Mouse (Mus musculus) gastrocnemius, postnatal 10 days (tissue): Measurements from ENCODE around the gene Slc25a19. TPM values are rescaled to one million over a fixed set of nuclear protein-coding genes. Genes with fewer than 3 reads are reported as not detected.

Experiments used
- DNase-seq: peaks from one replicate; pipeline ENCODE4 v3.0.0; 2021; ENCODE audit warnings: mixed read lengths
- total RNA-seq, 2 experiments: library from RNA; stranded (reverse); gene quantifications; 2 replicates each; pipeline ENCODE4 v1.2.3; 2021

Slc25a19 gene
- total RNA-seq, 2 experiments from 2014 or later: 39.7 to 40.0 TPM

- no peak for DNase-seq
Measured at GRCm38 (mm10) chr11:115640978-115641663, 13.0 kb upstream of the Slc25a19 start.

- no peak for DNase-seq
Measured at GRCm38 (mm10) chr11:115640311-115640828, 12.3 kb upstream of the Slc25a19 start.

- no peak for DNase-seq
Measured at GRCm38 (mm10) chr11:115639540-115639939, 11.4 kb upstream of the Slc25a19 start.

GRCm38 (mm10) chr11:115638498-115639409 is 10.7 kb upstream of the Slc25a19 start:
- DNase-seq: no peak

- DNase-seq: no peak
Measured at GRCm38 (mm10) chr11:115636960-115637359, 8.9 kb upstream of the Slc25a19 start.

GRCm38 (mm10) chr11:115635484-115635883 is 7.4 kb upstream of the Slc25a19 start:
- DNase-seq: no peak

GRCm38 (mm10) chr11:115635041-115635440 is 6.9 kb upstream of the Slc25a19 start:
- DNase-seq: no peak

- no peak for DNase-seq
Measured at GRCm38 (mm10) chr11:115634109-115634508, 6.0 kb upstream of the Slc25a19 start.

- DNase-seq: no peak
Measured at GRCm38 (mm10) chr11:115632862-115633261, 4.8 kb upstream of the Slc25a19 start.

GRCm38 (mm10) chr11:115632247-115632646 is 4.2 kb upstream of the Slc25a19 start:
- DNase-seq: no peak

GRCm38 (mm10) chr11:115631505-115631890 is 3.4 kb upstream of the Slc25a19 start:
- no peak for DNase-seq

- no peak for DNase-seq
Measured at GRCm38 (mm10) chr11:115630532-115631504, 2.7 kb upstream of the Slc25a19 start.

GRCm38 (mm10) chr11:115629734-115630531 is 1.8 kb upstream of the Slc25a19 start:
- DNase-seq: no peak

GRCm38 (mm10) chr11:115628465-115629101 is 488 bp upstream of the Slc25a19 start:
- DNase-seq: no peak

- no peak for DNase-seq
Measured at GRCm38 (mm10) chr11:115626824-115627616, 1.1 kb downstream of the Slc25a19 start.

GRCm38 (mm10) chr11:115625877-115626276 is 2.2 kb downstream of the Slc25a19 start:
- no peak for DNase-seq

- DNase-seq: no peak
Measured at GRCm38 (mm10) chr11:115623487-115624070, 4.5 kb downstream of the Slc25a19 start.

- no peak for DNase-seq
Measured at GRCm38 (mm10) chr11:115619949-115620348, 8.1 kb downstream of the Slc25a19 start.
